Comparison of ENCODE assay signal across 9 mouse cellular contexts in genomic region chr13:59365460-59365859, GRCm38 (mm10).
DNase-seq lines count a peak whose midpoint lies in the region; ATAC-seq and TF ChIP-seq lines count a peak whose summit lies in the region.
"Had no signal": no experiment of that assay in that cellular context is flagged by ENCODE, and none has a peak within 500 bp of the region (broad histone marks: within the 10 kb centered on the region; RNA-seq: fewer than 3 reads in every experiment).

No protein-coding gene starts in this region.

- DNase-seq in A20 (ENCODE audit: low read depth, low spot score) (peak; percentile 69), ZHBTc4 (ENCODE audit: low read depth, low spot score) (peak; percentile 91)
- peak; percentile 79 to 83 for DNase-seq in cerebellum, postnatal 36 days
- peak; percentile 81 for DNase-seq in gastrocnemius, adult 2 months
- DNase-seq in kidney, postnatal 14 days: peak; percentile 67
- peak; percentile 37 for DNase-seq in liver, embryonic 11.5 days (ENCODE audit: low spot score)
- DNase-seq in retina, adult 2 months (ENCODE audit: low read depth, low spot score): peak; percentile 37
- peak; percentile 68 for DNase-seq in urinary bladder, postnatal 25 days (ENCODE audit: low spot score)

- no peak overlapping the region for H3K27ac ChIP-seq in gastrocnemius, adult 2 months
- no peak overlapping the region for H3K27ac ChIP-seq in liver, embryonic 11.5 days (ENCODE audit: low read depth, low read length)
- H3K27ac ChIP-seq: stomach, embryonic 15.5 days had no signal

- no peaks in the 10 kb centered on the region for H3K36me3 ChIP-seq in liver, embryonic 11.5 days (ENCODE audit: control insufficient read depth, insufficient read depth, low read length)
- H3K36me3 ChIP-seq: stomach, embryonic 15.5 days had no signal

- H3K4me2 ChIP-seq in liver, embryonic 11.5 days: no peak overlapping the region
- H3K4me2 ChIP-seq: stomach, embryonic 15.5 days had no signal

- H3K4me3 ChIP-seq in gastrocnemius, adult 2 months: no peak overlapping the region
- no peak overlapping the region for H3K4me3 ChIP-seq in liver, embryonic 11.5 days (ENCODE audit: low read depth, low read length)
- H3K4me3 ChIP-seq: stomach, embryonic 15.5 days had no signal

- H3K4me1 ChIP-seq in liver, embryonic 11.5 days (replicated peaks; ENCODE audit: control insufficient read depth, insufficient read depth, low read length): no peaks in the 10 kb centered on the region
- H3K4me1 ChIP-seq: stomach, embryonic 15.5 days had no signal

- intact Hi-C loops in gastrocnemius, adult 2 months (cut with DNase I): loop anchor here (2.0 to 5.0 kb wide), 2 partner anchors 563 to 729 kb away; no protein-coding TSS in a partner anchor

- no peaks in the 10 kb centered on the region for H3K27me3 ChIP-seq in liver, embryonic 11.5 days (replicated peaks; ENCODE audit: control insufficient read depth, insufficient read depth, low read length)
- H3K27me3 ChIP-seq: stomach, embryonic 15.5 days had no signal

- ATAC-seq in liver, embryonic 11.5 days (replicated peaks; ENCODE audit: low FRiP score): no peak

- 41% methylated on average over 5 of the region's 5 CpGs for WGBS in liver, embryonic 11.5 days

- H3K9me3 ChIP-seq in liver, embryonic 11.5 days (ENCODE audit: control insufficient read depth, low read length): no peaks in the 10 kb centered on the region
- H3K9me3 ChIP-seq: stomach, embryonic 15.5 days had no signal

- no peak overlapping the region for H3K9ac ChIP-seq in liver, embryonic 11.5 days (ENCODE audit: low read depth, low read length)
- H3K9ac ChIP-seq: stomach, embryonic 15.5 days had no signal

- peak; percentile 84 for TF ChIP-seq CTCF in gastrocnemius, adult 2 months (IDR thresholded peaks at IDR 0.05)

Comparison
In these comparisons a context has a peak if more than half of its experiments do, and no peak if none do; other contexts are left out.
1. DNase-seq: peak in every context shown above with its lines; median percentile 91 in ZHBTc4; 81 in cerebellum, postnatal 36 days; 81 in gastrocnemius, adult 2 months; 69 in A20; 68 in urinary bladder, postnatal 25 days; 67 in kidney, postnatal 14 days; 37 in liver, embryonic 11.5 days; 37 in retina, adult 2 months.